Mouse (Mus musculus) cerebellum, adult 9-10 months (tissue): ENCODE data around the gene Eif3a.

Experiments used
- DNase-seq: peaks from one replicate; pipeline ENCODE4 v3.0.0; 2022

Gene Eif3a

DNA sequence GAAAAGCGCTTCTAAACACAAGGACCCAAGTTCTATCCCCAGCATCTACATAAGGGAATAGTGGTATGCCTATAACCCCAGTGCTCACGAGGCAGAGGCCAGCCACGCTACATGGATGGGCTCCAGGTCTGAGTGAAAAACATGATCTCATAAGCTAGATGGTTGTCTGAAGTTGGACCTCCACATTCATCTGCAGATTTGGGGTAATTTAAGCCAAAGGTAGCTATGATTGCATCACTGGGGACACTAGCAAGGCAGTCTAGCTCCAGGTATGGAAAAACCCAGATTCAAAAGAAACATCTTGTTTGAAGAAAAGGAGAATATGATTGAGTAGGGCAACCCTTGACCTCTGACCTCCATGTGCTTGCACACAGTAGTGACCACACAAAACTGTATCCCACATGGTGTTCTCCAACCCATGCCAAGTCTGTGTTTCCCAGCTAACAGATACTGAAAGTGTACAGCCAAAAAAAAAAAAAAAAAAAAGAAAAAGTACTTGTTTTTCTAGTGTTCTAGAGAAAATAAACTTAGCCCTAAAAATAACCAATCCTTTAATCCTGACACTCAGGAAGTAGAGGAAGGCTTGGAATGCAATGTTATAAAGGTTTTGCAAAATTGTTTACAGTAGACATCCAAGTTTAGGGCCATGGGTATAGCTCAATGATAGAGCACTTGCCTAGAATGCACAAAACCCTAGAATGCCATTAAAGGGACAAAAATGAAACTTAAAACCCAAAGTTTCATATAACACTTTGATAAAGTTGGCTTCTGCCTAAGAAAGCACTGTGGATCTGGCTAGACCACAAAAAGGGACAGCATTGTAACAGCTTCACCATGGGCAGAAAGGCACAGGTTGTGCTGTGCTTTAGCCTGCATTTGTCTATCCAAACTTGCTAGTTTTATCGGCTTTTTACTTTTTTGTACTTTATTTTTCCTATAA lies 31.3 kb downstream of the Eif3a start:
- DNase-seq: peak; percentile 18

DNA sequence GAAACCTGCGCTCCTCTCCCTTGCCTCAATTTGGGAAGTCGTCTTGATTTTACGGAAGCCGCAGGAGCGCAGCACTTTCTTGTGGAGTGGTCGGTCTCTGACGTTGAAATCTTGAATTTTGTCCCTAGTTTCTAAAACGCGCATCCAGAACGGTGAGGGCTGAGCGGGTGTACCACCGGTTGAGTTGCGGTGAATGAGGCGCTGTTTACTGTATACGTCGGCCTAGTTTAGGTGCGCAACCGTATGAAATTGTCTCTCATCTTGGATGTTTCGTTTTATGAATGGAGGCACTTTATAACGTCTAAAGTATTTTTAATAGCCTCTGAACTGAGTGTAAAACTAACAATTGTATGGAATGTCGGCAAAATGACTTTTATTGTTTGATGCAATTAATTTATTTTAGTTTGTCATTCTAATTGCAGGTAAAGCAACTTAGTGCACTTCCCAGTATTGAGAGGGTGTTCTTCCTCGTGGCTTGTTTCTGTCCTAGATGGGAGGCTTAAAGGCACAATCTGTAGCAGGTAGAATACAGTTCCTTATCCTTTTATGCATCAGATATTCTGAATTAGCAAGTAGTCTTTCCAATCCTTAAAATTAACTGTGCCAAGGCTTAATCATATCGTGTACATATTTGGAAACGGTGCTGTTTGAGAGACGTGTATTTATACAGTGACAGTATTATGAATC lies 33.2 kb downstream of the Eif3a start:
- DNase-seq: no peak

DNA sequence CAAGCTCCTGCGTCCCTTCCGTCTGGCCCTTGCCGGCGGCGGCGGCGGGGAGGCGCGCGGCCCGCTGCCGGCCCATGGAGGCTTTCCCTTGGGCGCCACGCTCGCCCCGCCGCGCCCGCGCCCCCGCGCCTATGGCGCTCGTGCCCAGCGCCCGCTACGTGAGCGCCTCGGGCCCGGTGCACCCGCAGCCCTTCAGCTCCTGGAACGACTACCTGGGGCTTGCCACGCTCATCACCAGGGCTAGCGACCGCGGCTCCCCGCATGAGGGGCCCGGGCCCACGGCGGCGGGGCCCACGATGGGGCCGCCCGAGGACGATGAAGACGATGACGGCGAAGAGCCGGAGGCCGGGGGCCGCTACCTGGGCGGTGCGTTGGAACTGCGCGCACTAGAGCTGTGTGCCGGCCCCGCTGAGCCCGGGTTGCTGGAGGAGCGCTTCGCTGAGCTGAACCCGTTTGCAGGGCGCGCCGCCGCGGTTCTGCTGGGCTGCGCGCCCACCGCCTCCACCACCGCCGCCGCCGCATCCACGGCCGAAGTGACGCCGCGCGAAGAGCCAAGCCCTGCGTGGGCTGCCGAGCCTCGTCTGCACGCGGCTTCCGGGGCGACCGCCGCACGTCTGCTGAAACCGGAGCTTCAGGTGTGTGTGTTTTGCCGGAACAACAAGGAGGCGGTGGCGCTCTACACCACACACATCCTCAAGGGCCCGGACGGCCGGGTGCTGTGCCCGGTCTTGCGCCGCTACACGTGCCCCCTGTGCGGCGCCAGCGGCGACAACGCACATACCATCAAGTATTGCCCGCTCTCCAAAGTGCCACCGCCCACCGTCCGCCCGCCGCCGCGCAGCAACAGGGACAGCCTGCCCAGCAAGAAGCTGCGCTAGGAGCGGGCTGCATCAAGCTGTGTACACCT lies 34.0 kb downstream of the Eif3a start:
- peak; percentile 63 for DNase-seq

DNA sequence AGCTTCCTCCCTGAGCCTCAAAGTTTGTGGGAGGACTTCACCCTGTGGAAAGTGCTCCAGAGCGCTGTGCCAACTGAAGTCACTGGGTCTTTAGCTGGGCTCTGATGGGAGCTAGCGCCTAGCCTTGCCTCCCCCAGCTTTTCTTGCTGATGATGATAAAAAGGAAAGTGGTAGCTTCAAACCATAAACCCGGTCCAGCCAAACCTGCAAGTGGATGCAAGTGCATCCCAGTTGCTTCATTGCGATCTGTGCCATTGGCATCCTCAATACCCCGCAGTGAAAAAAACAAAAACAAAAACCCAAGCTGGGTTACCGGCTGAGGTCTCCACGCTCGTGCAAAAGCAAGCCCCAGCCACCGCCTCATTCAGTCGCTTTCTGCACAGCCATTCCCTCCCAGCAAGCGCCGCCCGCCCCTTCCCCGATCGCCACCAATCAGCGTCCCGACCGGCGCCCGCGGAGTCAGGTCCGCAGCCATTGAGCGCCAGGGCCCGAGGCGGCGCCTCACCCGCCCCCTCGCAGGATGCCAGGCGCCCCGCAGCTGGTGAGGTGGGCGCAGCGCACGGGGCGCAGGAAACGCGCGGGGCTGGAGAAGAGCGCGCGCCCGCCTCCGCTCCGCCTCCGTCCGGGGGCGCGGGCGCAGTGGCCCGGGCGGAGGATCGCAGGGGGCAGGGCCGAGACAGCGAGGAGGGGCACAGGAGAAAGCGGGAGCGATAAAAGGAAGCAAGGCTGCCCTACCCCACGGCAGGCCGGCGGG lies 34.8 kb downstream of the Eif3a start, which contains the start of gene Nanos1:
Gene Nanos1, plus strand, starts transcription at position 550 of the 754 bp plus-strand sequence.
- peak; percentile 89 for DNase-seq

DNA sequence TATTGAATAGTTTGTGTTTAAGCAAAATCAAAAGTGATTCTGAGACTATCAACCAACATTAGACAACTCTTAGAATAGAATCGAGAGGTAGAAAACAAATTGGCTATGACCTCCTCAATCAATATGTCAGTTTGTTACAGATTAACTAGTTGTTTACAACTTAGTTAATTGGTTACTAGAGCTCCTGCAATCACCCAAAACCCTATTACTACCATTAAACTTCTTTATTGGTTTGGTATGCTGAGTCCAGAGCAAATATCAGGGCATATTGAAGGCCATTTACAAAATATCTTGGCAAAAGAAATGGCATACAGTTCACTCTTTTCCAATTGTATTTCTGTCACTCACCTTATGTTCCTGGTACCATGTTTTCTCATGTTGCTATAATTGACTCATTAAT lies 42.7 kb downstream of the Eif3a start:
- no peak for DNase-seq

DNA sequence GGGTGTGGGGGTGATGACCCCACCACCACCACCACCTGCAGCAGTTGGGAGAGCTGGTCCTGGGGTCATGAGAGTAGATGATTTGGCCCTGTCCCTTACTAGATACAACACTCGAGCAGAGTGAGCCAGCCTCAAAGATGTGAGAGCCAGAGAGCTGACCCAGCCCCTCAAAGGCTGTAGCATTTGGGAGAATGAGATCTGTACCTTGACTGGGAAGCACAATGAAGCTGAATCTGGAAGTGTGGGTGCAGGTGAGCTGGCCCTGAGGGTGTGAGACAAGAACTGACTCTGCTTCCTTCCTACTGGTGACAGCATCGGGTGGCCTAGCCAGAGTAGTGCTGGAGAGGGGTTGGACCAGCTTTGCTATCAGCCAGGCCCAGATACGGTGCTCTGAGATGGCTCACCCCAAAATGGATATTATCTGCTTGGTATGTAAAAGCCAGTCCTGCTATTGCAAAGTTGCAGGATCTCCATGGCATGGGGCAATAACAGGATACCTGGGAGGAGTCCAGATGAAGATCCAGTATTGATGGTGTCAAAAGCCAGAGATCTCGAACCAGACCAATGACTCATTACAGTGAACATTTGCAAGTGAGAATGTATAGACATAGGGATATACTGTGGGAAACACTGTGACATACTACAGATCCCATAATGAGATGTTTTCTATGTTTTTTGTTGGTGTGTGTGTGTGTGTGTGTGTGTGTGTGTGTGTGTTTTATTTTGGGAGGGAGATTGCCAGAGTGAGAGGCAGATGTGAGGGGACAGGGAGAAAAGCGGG lies 46.5 kb downstream of the Eif3a start:
- DNase-seq: no peak

DNA sequence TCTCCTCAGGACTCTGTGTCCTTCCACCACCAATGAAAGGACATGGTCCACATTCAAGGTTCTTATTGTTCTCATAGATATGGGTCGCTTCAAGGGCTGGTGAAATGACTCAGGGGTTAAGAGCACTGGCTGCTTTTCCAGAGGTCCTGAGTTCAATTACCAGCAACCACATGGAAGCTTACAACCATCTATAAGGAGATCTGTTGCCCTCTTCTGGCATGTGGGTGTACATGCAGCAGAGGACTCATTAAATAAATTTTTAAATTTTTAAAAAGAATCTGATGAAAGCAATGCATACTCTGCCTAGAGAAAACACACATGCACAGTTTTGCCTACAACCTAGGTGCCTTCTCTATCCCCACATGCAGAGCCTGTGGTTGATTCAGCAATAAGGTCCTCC lies 49.9 kb downstream of the Eif3a start:
- no peak for DNase-seq

DNA sequence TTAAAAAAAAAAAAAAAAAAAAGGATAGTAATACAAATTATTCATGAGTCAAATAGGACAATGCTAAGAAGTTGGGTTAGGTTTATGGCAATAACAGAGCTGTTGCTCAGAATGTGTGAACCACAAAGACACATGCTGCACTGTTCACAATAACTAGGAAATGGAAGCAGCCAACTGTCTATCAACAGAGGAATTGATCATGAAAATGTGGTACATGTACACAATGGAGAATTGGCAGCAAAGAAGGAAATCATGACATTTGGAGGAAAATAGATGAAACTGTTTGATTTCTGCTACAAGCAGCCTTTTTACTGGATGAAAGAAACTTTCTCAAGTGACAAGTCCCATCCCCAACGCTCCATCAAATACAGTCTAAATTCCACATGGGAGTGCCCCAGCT lies 58.5 kb downstream of the Eif3a start:
- no peak for DNase-seq

DNA sequence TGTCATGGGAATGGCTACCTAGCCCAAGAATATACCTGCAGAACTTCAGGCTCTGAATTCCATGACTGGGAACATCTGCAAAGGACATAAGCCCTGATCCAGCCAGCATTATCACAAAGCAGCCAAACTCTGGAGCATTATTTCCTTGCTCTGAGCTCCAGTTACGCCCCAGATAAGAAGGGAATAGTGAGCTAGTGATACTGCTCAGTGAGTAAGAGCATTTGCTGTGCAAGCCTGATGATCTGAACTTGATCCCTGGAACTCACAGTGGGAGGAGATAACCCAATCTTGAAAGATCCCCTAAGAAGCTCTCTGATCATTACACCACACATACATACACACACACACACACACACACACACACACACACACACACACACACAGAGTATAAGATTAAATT lies 59.2 kb downstream of the Eif3a start:
- DNase-seq: no peak

DNA sequence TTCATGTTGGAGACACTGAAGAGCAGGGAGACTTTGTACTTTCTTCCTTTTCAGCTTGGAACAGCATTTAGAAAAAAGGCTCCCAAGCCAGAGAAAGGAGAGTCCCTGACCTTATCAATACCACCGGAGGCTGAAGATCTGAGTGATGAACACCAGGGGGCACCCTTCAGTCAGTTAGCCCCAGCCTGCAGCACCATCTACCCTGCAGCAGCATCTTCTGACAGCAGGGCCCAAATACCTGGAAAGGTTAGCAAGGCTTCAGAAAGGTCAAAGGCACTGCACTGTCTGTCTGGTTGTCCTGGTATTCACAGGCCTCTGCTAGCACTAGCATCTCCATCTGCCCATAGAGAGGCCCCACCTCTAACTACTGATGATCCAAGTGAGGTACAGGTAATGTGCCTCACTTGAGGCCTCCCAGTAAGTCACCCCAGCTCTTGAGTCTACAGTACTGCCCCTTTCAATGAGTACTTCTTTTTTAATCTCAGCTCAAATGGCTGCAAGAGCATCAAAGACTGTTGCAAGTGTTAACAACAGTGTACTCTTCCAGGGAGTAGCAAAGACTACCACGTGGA lies 60.1 kb downstream of the Eif3a start:
- peak; percentile 44 for DNase-seq

DNA sequence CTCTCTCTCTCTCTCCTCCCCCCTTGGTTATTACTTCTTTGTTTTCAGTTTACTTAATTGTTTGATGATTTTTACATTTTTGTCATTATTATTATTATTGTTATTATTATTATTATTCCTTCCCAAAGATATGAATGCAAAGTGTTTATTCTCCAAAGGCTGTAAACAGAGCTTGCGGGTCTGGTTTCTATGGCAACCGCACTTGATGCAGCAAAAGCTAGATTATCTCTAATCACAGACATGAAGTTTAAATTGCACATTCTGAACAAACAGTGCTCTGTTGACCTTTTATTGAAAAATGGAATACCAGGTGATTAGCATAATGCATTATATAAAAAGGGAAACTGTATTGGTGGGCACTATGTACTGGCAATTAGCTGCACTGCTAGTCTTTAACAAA lies 74.1 kb downstream of the Eif3a start:
- DNase-seq: no peak

DNA sequence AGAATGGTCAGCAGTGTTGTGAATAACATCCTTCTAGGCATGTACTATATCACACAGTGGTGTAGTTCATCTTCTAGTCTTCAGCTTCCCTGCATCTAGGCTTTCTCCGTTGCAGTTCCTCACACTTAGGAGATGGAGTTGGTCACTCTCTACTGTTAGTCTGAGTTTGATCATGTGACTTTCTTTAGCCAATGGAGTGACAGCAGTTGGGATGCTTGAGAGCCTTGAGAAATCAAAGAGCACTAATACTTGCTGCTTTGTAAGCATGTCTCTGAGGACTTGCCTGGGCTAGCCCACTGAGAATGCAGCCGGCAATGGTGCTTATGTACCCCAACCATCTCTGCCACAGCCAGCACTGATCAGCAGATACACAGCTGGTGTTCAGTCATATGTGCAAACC lies 77.9 kb downstream of the Eif3a start:
- DNase-seq: no peak
